16 mouse cellular contexts compared by ENCODE assay signal in genomic region chr4:100056046-100056445, GRCm38 (mm10). TPM values are rescaled to one million over a fixed set of nuclear protein-coding genes. Genes with fewer than 3 reads are reported as not detected.
DNase-seq lines count a peak whose midpoint lies in the region; ATAC-seq lines count a peak whose summit lies in the region.
"Had no signal": no experiment of that assay in that cellular context is flagged by ENCODE, and none has a peak within 500 bp of the region (broad histone marks: within the 10 kb centered on the region; RNA-seq: fewer than 3 reads in every experiment).

No protein-coding gene starts in this region.

- H3K9ac ChIP-seq in intestine, embryonic 14.5 days (ENCODE audit: low read length) = no peak overlapping the region
- no peak overlapping the region for H3K9ac ChIP-seq in intestine, embryonic 16.5 days (ENCODE audit: low read depth, low read length)
- H3K9ac ChIP-seq in limb, embryonic 15.5 days = no peak overlapping the region
- H3K9ac ChIP-seq in hindbrain, embryonic 11.5 days (ENCODE audit: low read depth, low read length) = no peak overlapping the region
- H3K9ac ChIP-seq: kidney, embryonic 15.5 days; liver, embryonic 15.5 days had no signal

- ATAC-seq in intestine, embryonic 14.5 days (replicated peaks; ENCODE audit: low FRiP score, low TSS enrichment, low read depth) = no peak
- no peak for ATAC-seq in intestine, embryonic 16.5 days
- ATAC-seq in limb, embryonic 15.5 days (ENCODE audit: insufficient number of reproducible peaks, low FRiP score, low TSS enrichment, low read depth) = no peak
- ATAC-seq in hindbrain, embryonic 11.5 days (ENCODE audit: low FRiP score) = no peak

- no peak overlapping the region for H3K4me3 ChIP-seq in intestine, embryonic 14.5 days (ENCODE audit: low read depth, low read length)
- H3K4me3 ChIP-seq in intestine, embryonic 16.5 days (ENCODE audit: low read length) = no peak overlapping the region
- no peak overlapping the region for H3K4me3 ChIP-seq in heart, embryonic 10.5 days
- H3K4me3 ChIP-seq in limb, embryonic 15.5 days = no peak overlapping the region
- H3K4me3 ChIP-seq in hindbrain, embryonic 11.5 days (ENCODE audit: low read depth, low read length) = no peak overlapping the region
- H3K4me3 ChIP-seq: kidney, embryonic 15.5 days; layer of hippocampus, adult 2 months; liver, embryonic 15.5 days had no signal

- WGBS in intestine, embryonic 14.5 days = 39% methylated on average over 9 of the region's 9 CpGs
- 42% methylated on average over 9 of the region's 9 CpGs for WGBS in intestine, embryonic 16.5 days
- WGBS in heart, embryonic 10.5 days = 44% methylated on average over 9 of the region's 9 CpGs
- 35% methylated on average over 9 of the region's 9 CpGs for WGBS in limb, embryonic 15.5 days
- 77% methylated on average over 9 of the region's 9 CpGs for WGBS in hindbrain, embryonic 11.5 days

- no peaks in the 10 kb centered on the region for H3K36me3 ChIP-seq in intestine, embryonic 14.5 days (ENCODE audit: control insufficient read depth, insufficient read depth, low read length)
- H3K36me3 ChIP-seq in intestine, embryonic 16.5 days (ENCODE audit: control insufficient read depth, insufficient read depth, low read length) = no peaks in the 10 kb centered on the region
- H3K36me3 ChIP-seq in heart, embryonic 10.5 days = no peaks in the 10 kb centered on the region
- no peaks in the 10 kb centered on the region for H3K36me3 ChIP-seq in limb, embryonic 15.5 days
- no peaks in the 10 kb centered on the region for H3K36me3 ChIP-seq in hindbrain, embryonic 11.5 days (ENCODE audit: control insufficient read depth, insufficient read depth, low read length)
- H3K36me3 ChIP-seq: kidney, embryonic 15.5 days; liver, embryonic 15.5 days had no signal

- 0 out of 2 replicates have a peak, but pooled peaks cover 3% of the 10 kb centered on the region for H3K4me1 ChIP-seq in intestine, embryonic 14.5 days (replicated peaks; ENCODE audit: control insufficient read depth, insufficient read depth, low read length)
- H3K4me1 ChIP-seq in intestine, embryonic 16.5 days (ENCODE audit: control insufficient read depth, insufficient read depth, low read length) = no peaks in the 10 kb centered on the region
- H3K4me1 ChIP-seq in heart, embryonic 10.5 days = 0 out of 2 replicates have a peak, but pooled peaks cover 6% of the 10 kb centered on the region
- peaks cover 24% of the 10 kb centered on the region for H3K4me1 ChIP-seq in limb, embryonic 15.5 days
- H3K4me1 ChIP-seq in hindbrain, embryonic 11.5 days (replicated peaks; ENCODE audit: control insufficient read depth, insufficient read depth, low read length) = no peaks in the 10 kb centered on the region
- H3K4me1 ChIP-seq: liver, embryonic 15.5 days had no signal

- H3K9me3 ChIP-seq in intestine, embryonic 14.5 days (ENCODE audit: control insufficient read depth, low read length) = no peaks in the 10 kb centered on the region
- H3K9me3 ChIP-seq in intestine, embryonic 16.5 days (ENCODE audit: control insufficient read depth, low read length) = no peaks in the 10 kb centered on the region
- no peaks in the 10 kb centered on the region for H3K9me3 ChIP-seq in heart, embryonic 10.5 days
- H3K9me3 ChIP-seq in limb, embryonic 15.5 days = no peaks in the 10 kb centered on the region
- no peaks in the 10 kb centered on the region for H3K9me3 ChIP-seq in hindbrain, embryonic 11.5 days (ENCODE audit: control insufficient read depth, low read length)
- H3K9me3 ChIP-seq: kidney, embryonic 15.5 days; liver, embryonic 15.5 days had no signal

- DNase-seq in intestine, embryonic 14.5 days (ENCODE audit: low spot score) = peak; percentile 60
- DNase-seq in gastrocnemius, adult 18-20 months (ENCODE audit: low spot score) = peak; percentile 55
- peak; percentile 74 for DNase-seq in heart, embryonic 10.5 days (ENCODE audit: low spot score)
- DNase-seq in retina, postnatal 1 day = no peak
- no peak for DNase-seq in natural killer cell, adult 2 months (ENCODE audit: low spot score in 2 of 2)
- no peak for DNase-seq in hindbrain, embryonic 11.5 days (ENCODE audit: low spot score)
- DNase-seq: cerebellum, adult 11-12 months; lung, postnatal 36 days; right cerebral cortex, adult 18-20 months; thymus, adult 2 months had no signal

- no peak overlapping the region for H3K27ac ChIP-seq in intestine, embryonic 14.5 days (ENCODE audit: low read depth)
- no peak overlapping the region for H3K27ac ChIP-seq in intestine, embryonic 16.5 days (ENCODE audit: low read length)
- H3K27ac ChIP-seq in heart, embryonic 10.5 days = no peak overlapping the region
- H3K27ac ChIP-seq in limb, embryonic 15.5 days = peak overlapping the region; percentile 38
- no peak overlapping the region for H3K27ac ChIP-seq in hindbrain, embryonic 11.5 days (ENCODE audit: low read depth, low read length)
- H3K27ac ChIP-seq: kidney, embryonic 15.5 days; layer of hippocampus, adult 2 months; liver, embryonic 15.5 days had no signal

- H3K27me3 ChIP-seq in intestine, embryonic 14.5 days (replicated peaks; ENCODE audit: control insufficient read depth, insufficient read depth, low read length) = no peaks in the 10 kb centered on the region
- no peaks in the 10 kb centered on the region for H3K27me3 ChIP-seq in intestine, embryonic 16.5 days (replicated peaks; ENCODE audit: control insufficient read depth, insufficient read depth, low read length)
- peaks cover 12% of the 10 kb centered on the region; the same call in 1 of the 2 replicates for H3K27me3 ChIP-seq in heart, embryonic 10.5 days (ENCODE audit: insufficient read depth, poor library complexity, severe bottlenecking)
- H3K27me3 ChIP-seq in limb, embryonic 15.5 days = no peaks in the 10 kb centered on the region
- H3K27me3 ChIP-seq in hindbrain, embryonic 11.5 days (ENCODE audit: control insufficient read depth, insufficient read depth, low read length) = no peaks in the 10 kb centered on the region
- H3K27me3 ChIP-seq: kidney, embryonic 15.5 days; liver, embryonic 15.5 days had no signal

- H3K4me2 ChIP-seq in intestine, embryonic 14.5 days (ENCODE audit: low read length) = no peak overlapping the region
- no peak overlapping the region for H3K4me2 ChIP-seq in intestine, embryonic 16.5 days (ENCODE audit: low read depth, low read length)
- H3K4me2 ChIP-seq in limb, embryonic 15.5 days = no peak overlapping the region
- H3K4me2 ChIP-seq in hindbrain, embryonic 11.5 days (replicated peaks; ENCODE audit: low read depth, low read length) = no peak overlapping the region
- H3K4me2 ChIP-seq: kidney, embryonic 15.5 days; liver, embryonic 15.5 days had no signal

RNA-seq across cellular contexts. Expression of gene Ror1, which starts 39.5 kb away (rescaled TPM):
- 11.4 and 12.1 TPM in 2 replicates for polyA plus RNA-seq in intestine, embryonic 14.5 days (2014; fragmentation: Nextera tagmentation; extraction: Ambion mirVana)
- polyA plus RNA-seq in intestine, embryonic 16.5 days (2015; fragmentation: Nextera tagmentation; extraction: Ambion mirVana) = 4.0 and 4.3 TPM in 2 replicates
- 1 to 10 TPM; 1.1 to 1.4 TPM for total RNA-seq in gastrocnemius, adult 18-20 months (2021)
- polyA plus RNA-seq in heart, embryonic 10.5 days (2016; fragmentation: Nextera tagmentation; extraction: Ambion mirVana) = 8.2 and 9.3 TPM in 2 replicates
- polyA plus RNA-seq in limb, embryonic 15.5 days (2015; fragmentation: Nextera tagmentation; extraction: Ambion mirVana) = 8.1 and 9.5 TPM in 2 replicates
- 5.7 and 6.4 TPM in 2 replicates for polyA plus RNA-seq in hindbrain, embryonic 11.5 days (2014; fragmentation: Nextera tagmentation; extraction: Ambion mirVana)
- total RNA-seq: MEL had no signal

Comparison
In these comparisons a context has a peak if more than half of its experiments do, and no peak if none do; other contexts are left out.
1. DNase-seq: peak in intestine, embryonic 14.5 days (single experiment), gastrocnemius, adult 18-20 months (single experiment) and heart, embryonic 10.5 days (single experiment); none in retina, postnatal 1 day (single experiment), natural killer cell, adult 2 months (0 of 2) and hindbrain, embryonic 11.5 days (single experiment).